Mouse (Mus musculus) midbrain, postnatal 0 days (tissue): ENCODE measurements around the gene Gm3336. TPM values are rescaled to one million over a fixed set of nuclear protein-coding genes. Genes with fewer than 3 reads are reported as not detected.

Experiments used
- ATAC-seq: fragments of 200-750 bp; cut with Nextera tagmentation; 2 replicates; pipeline ENCODE4 v1.8.0; 2017; ENCODE audit warnings: moderate number of reproducible peaks, mild to moderate bottlenecking, moderate TSS enrichment, moderate library complexity; ENCODE audit not compliant: low FRiP score
- DNase-seq: peaks from one replicate; pipeline ENCODE4 v3.0.0-alpha.2; 2015; ENCODE audit warnings: low spot score
- H3K27ac ChIP-seq: fragments of 300-500 bp; sonication (generic); 2 replicates; pipeline ENCODE4 v1.5.1; 2014; ENCODE audit warnings: low read depth, mild to moderate bottlenecking, low read length, mixed read lengths
- H3K27me3 ChIP-seq: fragments of 300-500 bp; sonication (generic); 2 replicates; pipeline ENCODE4 v1.6.1; 2014; ENCODE audit warnings: low read length, control low read depth, mixed read lengths; ENCODE audit not compliant: insufficient read depth
- H3K36me3 ChIP-seq: fragments of 300-500 bp; sonication (generic); 2 replicates; pipeline ENCODE4 v1.6.1; 2014; ENCODE audit warnings: low read length, control low read depth, mixed read lengths; ENCODE audit not compliant: insufficient read depth
- H3K4me1 ChIP-seq: fragments of 300-500 bp; sonication (generic); 2 replicates; pipeline ENCODE4 v1.6.1; 2014; ENCODE audit warnings: mild to moderate bottlenecking, control low read depth, antibody characterized with exemption, low read length, mixed read lengths; ENCODE audit not compliant: insufficient read depth
- H3K4me2 ChIP-seq: fragments of 300-500 bp; sonication (generic); 2 replicates; pipeline ENCODE4 v1.6.1; 2014; ENCODE audit warnings: low read depth, mild to moderate bottlenecking, low read length, mixed read lengths; ENCODE audit not compliant: poor library complexity, severe bottlenecking
- H3K4me3 ChIP-seq: fragments of 300-500 bp; sonication (generic); 2 replicates; pipeline ENCODE4 v1.5.1; 2014; ENCODE audit warnings: low read depth, mild to moderate bottlenecking, low read length, moderate library complexity
- H3K9ac ChIP-seq: fragments of 300-500 bp; sonication (generic); replicated peaks from 2 replicates; pipeline ENCODE4 v1.6.1; 2014; ENCODE audit warnings: mild to moderate bottlenecking, low read length, moderate library complexity, mixed read lengths; ENCODE audit not compliant: poor library complexity, severe bottlenecking
- H3K9me3 ChIP-seq: fragments of 300-500 bp; sonication (generic); 2 replicates; pipeline ENCODE4 v1.6.1; 2016; ENCODE audit warnings: low read length, control low read depth
- CTCF ChIP-seq: IDR thresholded peaks from 2 replicates; pipeline ENCODE4 v1.5.1; 2016; ENCODE audit warnings: antibody characterized with exemption, mild to moderate bottlenecking
- WGBS: fragments of 180-500 bp; shearing (Covaris S2); extraction: QIAGEN DNeasy Blood & Tissue Kit; methylation state at CpG from one replicate; pipeline ENCODE4 v1.1.7; 2014; 5-methylcytosine and 5-hydroxymethylcytosine counted together
- polyA plus RNA-seq: library from polyadenylated mRNA; unstranded; fragments of >200 nt; fragmentation: Nextera tagmentation; extraction: Ambion mirVana; gene quantifications from 2 replicates; pipeline ENCODE4 v1.2.1, GENCODE M21; 2015
- total RNA-seq: library from RNA; depleted of rRNA; stranded (reverse); fragments of >200 nt; gene quantifications from 2 replicates; pipeline ENCODE4 v1.2.3, GENCODE M21; 2014; rRNA removed

Gene Gm3336
- total and polyA plus RNA-seq, 2 experiments from 2014 or later, result not detected

DNA sequence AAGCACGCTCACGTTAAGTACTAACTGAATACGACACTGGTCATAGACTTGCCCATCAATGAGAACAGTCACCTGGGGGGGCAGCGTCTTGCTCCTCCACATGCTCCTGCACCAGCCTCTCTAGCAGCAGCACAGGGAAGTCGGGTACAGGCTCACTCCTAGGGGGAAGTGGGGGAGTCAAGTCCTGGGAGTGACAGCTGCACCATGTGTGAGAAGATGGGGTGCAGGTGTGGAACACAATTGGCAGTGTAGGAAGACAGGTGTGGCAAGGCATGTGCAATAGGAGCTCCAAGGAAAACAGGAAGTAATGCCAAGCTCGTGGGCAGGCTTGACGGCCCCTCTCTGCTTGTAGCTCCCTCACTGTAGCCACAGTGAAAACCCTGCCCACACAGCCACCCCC, 52.9 kb downstream of the Gm3336 start:
- Histone ChIP-seq H3K9ac (no peak overlapping the region), H3K4me2 (no peak overlapping the region), H3K4me1 (peaks cover 12% of the 10 kb centered on the region), H3K27me3 (no peaks in the 10 kb centered on the region), H3K27ac (no peak overlapping the region), H3K4me3 (no peak overlapping the region), H3K9me3 (no peaks in the 10 kb centered on the region), H3K36me3 (peaks cover 67% of the 10 kb centered on the region)
- ATAC-seq (no peak), DNase-seq (no peak)
- 89% methylated on average over 7 of the region's 7 CpGs for WGBS
- TF ChIP-seq CTCF, result no peak

DNA sequence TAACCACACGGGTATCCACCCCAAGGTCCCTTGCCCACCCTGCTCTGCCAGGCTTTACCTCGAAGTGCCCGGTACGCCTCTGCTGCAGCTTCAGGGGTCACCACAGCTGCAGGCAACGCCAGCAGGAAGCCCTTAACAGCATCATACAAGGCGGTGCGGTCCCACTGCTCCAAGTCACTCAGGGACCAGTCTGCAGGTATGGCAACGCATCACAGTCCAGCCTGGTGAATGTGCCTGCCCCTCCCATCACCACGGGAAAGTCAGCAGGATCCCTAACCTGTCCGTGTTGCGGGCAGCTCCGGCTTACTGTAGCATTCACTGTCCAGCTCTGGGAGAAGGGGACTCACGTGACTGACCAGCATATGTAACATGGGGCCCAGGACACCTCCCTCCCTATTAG, 53.7 kb downstream of the Gm3336 start:
- Histone ChIP-seq H3K4me2 (no peak overlapping the region), H3K9ac (no peak overlapping the region), H3K27ac (no peak overlapping the region), H3K27me3 (no peaks in the 10 kb centered on the region), H3K9me3 (no peaks in the 10 kb centered on the region), H3K36me3 (peaks cover 67% of the 10 kb centered on the region), H3K4me1 (peaks cover 12% of the 10 kb centered on the region), H3K4me3 (no peak overlapping the region)
- ATAC-seq (no peak), DNase-seq (no peak)
- 93% methylated on average over 13 of the region's 13 CpGs for WGBS
- TF ChIP-seq CTCF, result no peak

Other genes with a start within 250 kb of the Gm3336 start
- gene Klhl26, start 241.6 kb upstream of the Gm3336 start, total RNA-seq, result 48.9 and 51.0 TPM in 2 replicates
- 39.4 TPM in 2 replicates for gene Klhl26, start 241.6 kb upstream of the Gm3336 start, polyA plus RNA-seq
- 168 and 206 TPM in 2 replicates for gene Tmem59l, start 231.2 kb upstream of the Gm3336 start, total RNA-seq
- 203 and 226 TPM in 2 replicates for gene Tmem59l, start 231.2 kb upstream of the Gm3336 start, polyA plus RNA-seq
- 4.1 and 4.3 TPM in 2 replicates for gene Crlf1, start 225.4 kb upstream of the Gm3336 start, total RNA-seq
- gene Crlf1, start 225.4 kb upstream of the Gm3336 start, polyA plus RNA-seq, result 9.4 and 10.9 TPM in 2 replicates
- gene Rex1bd, start 211.8 kb upstream of the Gm3336 start, total RNA-seq, result 118 and 121 TPM in 2 replicates
- gene Rex1bd, start 211.8 kb upstream of the Gm3336 start, polyA plus RNA-seq, result 198 and 212 TPM in 2 replicates
- gene Uba52, start 207.7 kb upstream of the Gm3336 start, total RNA-seq, result 357 and 402 TPM in 2 replicates
- 721 and 736 TPM in 2 replicates for gene Uba52, start 207.7 kb upstream of the Gm3336 start, polyA plus RNA-seq
- 490 and 533 TPM in 2 replicates for gene Fkbp8, start 190.8 kb upstream of the Gm3336 start, total RNA-seq
- 351 and 386 TPM in 2 replicates for gene Fkbp8, start 190.8 kb upstream of the Gm3336 start, polyA plus RNA-seq
- gene Kxd1, start 190.6 kb upstream of the Gm3336 start, total RNA-seq, result 36.3 and 38.2 TPM in 2 replicates
- 53.1 and 55.8 TPM in 2 replicates for gene Kxd1, start 190.6 kb upstream of the Gm3336 start, polyA plus RNA-seq
- gene Ell, start 179.1 kb upstream of the Gm3336 start, total RNA-seq, result 10.2 and 14.1 TPM in 2 replicates
- 12.6 and 13.2 TPM in 2 replicates for gene Ell, start 179.1 kb upstream of the Gm3336 start, polyA plus RNA-seq
- 176 and 180 TPM in 2 replicates for gene Isyna1, start 124.2 kb upstream of the Gm3336 start, total RNA-seq
- gene Isyna1, start 124.2 kb upstream of the Gm3336 start, polyA plus RNA-seq, result 140 and 146 TPM in 2 replicates
- gene Ssbp4, start 109.7 kb upstream of the Gm3336 start, total RNA-seq, result 279 and 392 TPM in 2 replicates
- gene Ssbp4, start 109.7 kb upstream of the Gm3336 start, polyA plus RNA-seq, result 230 and 247 TPM in 2 replicates
- gene Lrrc25, start 102.4 kb upstream of the Gm3336 start, total RNA-seq, result 1.8 and 2.2 TPM in 2 replicates
- gene Lrrc25, start 102.4 kb upstream of the Gm3336 start, polyA plus RNA-seq, result 0.74 and 1.4 TPM in 2 replicates
- 0.22 and 1.8 TPM in 2 replicates for gene Gdf15, start 86.1 kb upstream of the Gm3336 start, total RNA-seq
- gene Gdf15, start 86.1 kb upstream of the Gm3336 start, polyA plus RNA-seq, result 0.26 and 0.32 TPM in 2 replicates
- 40.2 and 60.6 TPM in 2 replicates for gene Pgpep1, start 58.2 kb upstream of the Gm3336 start, total RNA-seq
- gene Pgpep1, start 58.2 kb upstream of the Gm3336 start, polyA plus RNA-seq, result 37.6 and 50.6 TPM in 2 replicates
- 140 and 312 TPM in 2 replicates for gene Lsm4, start 45.3 kb upstream of the Gm3336 start, total RNA-seq
- gene Lsm4, start 45.3 kb upstream of the Gm3336 start, polyA plus RNA-seq, result 157 and 169 TPM in 2 replicates
- gene Jund, start 19.6 kb upstream of the Gm3336 start, total RNA-seq, result 470 and 553 TPM in 2 replicates
- gene Jund, start 19.6 kb upstream of the Gm3336 start, polyA plus RNA-seq, result 91.0 and 99.3 TPM in 2 replicates
- 0.22 TPM in 1 of 2 replicates, not detected in the other for gene Iqcn, start 15.1 kb upstream of the Gm3336 start, total RNA-seq
- gene Iqcn, start 15.1 kb upstream of the Gm3336 start, polyA plus RNA-seq, result 0.06 and 0.07 TPM in 2 replicates
- 0.77 and 1.5 TPM in 2 replicates for gene Pde4c, start 5.2 kb downstream of the Gm3336 start, total RNA-seq
- 0.21 and 0.39 TPM in 2 replicates for gene Pde4c, start 5.2 kb downstream of the Gm3336 start, polyA plus RNA-seq
- 649 and 670 TPM in 2 replicates for gene Rab3a, start 36.1 kb downstream of the Gm3336 start, total RNA-seq
- 726 and 813 TPM in 2 replicates for gene Rab3a, start 36.1 kb downstream of the Gm3336 start, polyA plus RNA-seq
- gene Mpv17l2, start 42.4 kb downstream of the Gm3336 start, total RNA-seq, result 27.8 and 29.2 TPM in 2 replicates
- gene Mpv17l2, start 42.4 kb downstream of the Gm3336 start, polyA plus RNA-seq, result 43.7 and 45.8 TPM in 2 replicates
- gene Pik3r2, start 58.2 kb downstream of the Gm3336 start, total RNA-seq, result 141 and 159 TPM in 2 replicates
- gene Pik3r2, start 58.2 kb downstream of the Gm3336 start, polyA plus RNA-seq, result 102 and 113 TPM in 2 replicates
- 33.2 and 34.1 TPM in 2 replicates for gene Mast3, start 86.5 kb downstream of the Gm3336 start, total RNA-seq
- 20.2 and 24.0 TPM in 2 replicates for gene Mast3, start 86.5 kb downstream of the Gm3336 start, polyA plus RNA-seq
- not detected in 2 replicates for gene Il12rb1, start 89.9 kb downstream of the Gm3336 start, total RNA-seq
- not detected in 2 replicates for gene Il12rb1, start 89.9 kb downstream of the Gm3336 start, polyA plus RNA-seq
- 13.6 TPM in 2 replicates for gene Arrdc2, start 121.2 kb downstream of the Gm3336 start, total RNA-seq
- gene Arrdc2, start 121.2 kb downstream of the Gm3336 start, polyA plus RNA-seq, result 6.0 and 6.6 TPM in 2 replicates
- 32.5 and 32.8 TPM in 2 replicates for gene Kcnn1, start 144.7 kb downstream of the Gm3336 start, total RNA-seq
- 10.0 and 10.3 TPM in 2 replicates for gene Kcnn1, start 144.7 kb downstream of the Gm3336 start, polyA plus RNA-seq
- 44.3 and 48.6 TPM in 2 replicates for gene Ccdc124, start 155.4 kb downstream of the Gm3336 start, total RNA-seq
- gene Ccdc124, start 155.4 kb downstream of the Gm3336 start, polyA plus RNA-seq, result 159 and 163 TPM in 2 replicates
- 1.2 and 2.1 TPM in 2 replicates for gene Slc5a5, start 174.2 kb downstream of the Gm3336 start, total RNA-seq
- gene Slc5a5, start 174.2 kb downstream of the Gm3336 start, polyA plus RNA-seq, result 3.7 and 4.1 TPM in 2 replicates
- 1,447 and 1,819 TPM in 2 replicates for gene Rpl18a, start 178.9 kb downstream of the Gm3336 start, total RNA-seq
- gene Rpl18a, start 178.9 kb downstream of the Gm3336 start, polyA plus RNA-seq, result 2,274 and 2,285 TPM in 2 replicates
- 87.7 and 93.7 TPM in 2 replicates for gene Map1s, start 187.4 kb downstream of the Gm3336 start, total RNA-seq
- gene Map1s, start 187.4 kb downstream of the Gm3336 start, polyA plus RNA-seq, result 59.1 and 59.8 TPM in 2 replicates